Mouse (Mus musculus) G1E (cell line): ENCODE data around the gene Rel. TPM values are rescaled to one million over a fixed set of nuclear protein-coding genes. Genes with fewer than 3 reads are reported as not detected.

Experiments
- ATAC-seq: 2 replicates; pipeline ENCODE4 v1.8.0; 2016; ENCODE audit warnings: mild to moderate bottlenecking; ENCODE audit not compliant: insufficient number of reproducible peaks, poor library complexity, low FRiP score, severe bottlenecking; ENCODE audit errors: extremely low read depth
- DNase-seq: peaks from one replicate; pipeline ENCODE4 v3.0.0; 2012; ENCODE audit warnings: low spot score
- H3K27me3 ChIP-seq: 2 replicates; pipeline ENCODE4 v1.6.1; 2012; ENCODE audit warnings: mild to moderate bottlenecking, low read length, inconsistent platforms; ENCODE audit not compliant: insufficient read depth
- H3K36me3 ChIP-seq: replicated peaks from 2 replicates; pipeline ENCODE3; 2012; ENCODE audit warnings: mild to moderate bottlenecking, inconsistent platforms
- H3K4me1 ChIP-seq: 2 replicates; pipeline ENCODE4 v1.6.1; 2012; ENCODE audit warnings: low read depth, low read length, inconsistent platforms, mixed read lengths; ENCODE audit not compliant: insufficient read depth
- H3K4me3 ChIP-seq: 2 replicates; pipeline ENCODE4 v1.5.1; 2012; ENCODE audit warnings: low read depth, mild to moderate bottlenecking, inconsistent platforms, low read length, moderate library complexity, mixed read lengths
- H3K9me3 ChIP-seq: replicated peaks from 2 replicates; pipeline ENCODE4 v1.6.1; 2012; ENCODE audit warnings: inconsistent platforms
- CTCF ChIP-seq: IDR thresholded peaks from 2 replicates; pipeline ENCODE4 v1.5.1; 2012; ENCODE audit warnings: low read depth, low read length, inconsistent platforms, mixed read lengths
- GATA1 ChIP-seq: IDR thresholded peaks from 2 replicates; pipeline ENCODE4 v1.6.1; 2012; ENCODE audit warnings: borderline replicate concordance, low read length, inconsistent platforms, mixed read lengths
- GATA2 ChIP-seq: IDR thresholded peaks from 2 replicates; pipeline ENCODE4 v1.6.1; 2012; ENCODE audit warnings: low read depth, low read length, inconsistent platforms, borderline replicate concordance
- POLR2AphosphoS5 ChIP-seq: IDR thresholded peaks from 2 replicates; pipeline ENCODE4 v1.6.1; 2012; ENCODE audit warnings: low read depth, low read length, inconsistent platforms; ENCODE audit not compliant: insufficient replicate concordance
- TAL1 ChIP-seq: conservative IDR thresholded peaks from 2 replicates; pipeline ENCODE4 v1.6.1; 2012; ENCODE audit warnings: low read depth, low read length, inconsistent platforms, mixed read lengths
- polyA plus RNA-seq: library from polyadenylated mRNA; stranded (reverse); fragments of >175 nt; gene quantifications from 2 replicates; pipeline ENCODE4 v1.2.3, GENCODE M21; 2012
- total RNA-seq, 2 experiments: library from RNA; stranded (forward) in 1 of 2; stranded (reverse) in 1 of 2; fragments of 200-1000 nt in 1 of 2; fragments of >200 nt in 1 of 2; fragmentation: Nextera tagmentation in 1 of 2; gene quantifications; 2 replicates each; pipeline ENCODE4 v1.2.3; 2014 to 2017

Rel gene
- total and polyA plus RNA-seq, 3 experiments, result 0.60 to 18.0 (median 7.4) TPM

DNA sequence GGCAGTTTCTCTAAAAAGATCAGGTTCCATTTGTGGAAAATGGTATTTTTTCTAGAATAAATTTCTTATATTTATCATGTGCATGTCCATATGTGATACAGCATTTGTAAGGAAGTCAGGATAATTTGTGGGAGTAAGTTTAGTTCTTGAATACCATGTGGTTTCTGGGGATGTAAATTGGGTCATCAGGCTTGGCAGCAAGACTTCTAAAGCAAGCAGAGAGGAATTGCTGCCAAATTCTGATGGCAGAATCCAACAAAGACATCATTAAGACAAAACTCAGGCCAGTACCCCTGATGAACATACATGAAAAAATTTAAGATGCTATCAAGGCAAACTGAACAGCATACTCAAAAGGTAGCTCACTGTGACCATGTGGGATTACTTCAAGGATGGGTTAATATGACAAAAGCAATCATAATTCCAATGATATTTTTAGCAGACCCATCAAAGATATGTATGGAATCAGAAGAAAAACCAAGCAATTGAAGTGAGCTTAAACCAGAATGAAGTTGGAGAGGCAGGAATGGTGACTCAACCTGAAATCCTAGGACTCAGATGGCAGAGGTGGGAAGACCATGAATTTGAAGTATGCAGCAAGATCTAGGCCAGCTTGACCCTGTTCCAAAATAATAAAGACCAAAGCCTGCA is 34.8 kb downstream of the Rel start:
- Histone ChIP-seq H3K36me3 (peaks cover 38% of the 10 kb centered on the region), H3K4me3 (no peak overlapping the region), H3K4me1 (no peaks in the 10 kb centered on the region), H3K27me3 (no peaks in the 10 kb centered on the region; the same call in 1 of the 2 replicates), H3K9me3 (no peaks in the 10 kb centered on the region)
- DNase-seq (no peak), ATAC-seq (no peak)
- TF ChIP-seq GATA2, result no peak

DNA sequence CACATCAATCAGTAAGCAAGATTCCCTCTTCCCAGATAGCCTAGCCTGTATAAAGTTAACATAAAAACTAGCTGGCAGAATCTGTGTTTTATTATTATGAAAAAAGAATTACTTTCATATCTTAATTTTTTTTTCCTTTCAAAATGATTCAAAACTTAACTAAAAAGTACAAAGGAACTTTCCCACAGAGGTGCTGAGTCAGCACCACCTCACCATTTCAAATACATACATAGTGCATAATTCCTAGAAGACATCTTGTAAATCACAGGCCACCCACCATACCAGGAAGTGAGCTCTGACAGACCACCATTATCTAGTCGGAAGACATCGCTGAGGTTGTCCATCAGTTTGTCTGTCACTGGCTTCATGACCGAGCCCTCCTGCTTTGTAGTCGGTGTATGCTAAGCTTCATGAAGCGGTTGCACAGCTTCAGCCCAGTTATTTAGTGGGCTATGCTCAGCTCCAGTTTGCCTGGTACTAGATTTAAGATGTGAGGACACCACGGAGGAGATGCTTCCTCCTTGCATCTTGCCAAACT is 36.0 kb downstream of the Rel start:
- Histone ChIP-seq H3K36me3 (peaks cover 43% of the 10 kb centered on the region), H3K4me1 (no peaks in the 10 kb centered on the region), H3K9me3 (no peaks in the 10 kb centered on the region), H3K27me3 (no peaks in the 10 kb centered on the region), H3K4me3 (no peak overlapping the region)
- no peak for TF ChIP-seq GATA2
- TF ChIP-seq TAL1, result no peak
- no peak for TF ChIP-seq GATA1
- TF ChIP-seq CTCF, result no peak
- no peak for TF ChIP-seq POLR2AphosphoS5
- no peak for ATAC-seq
- no peak for DNase-seq

DNA sequence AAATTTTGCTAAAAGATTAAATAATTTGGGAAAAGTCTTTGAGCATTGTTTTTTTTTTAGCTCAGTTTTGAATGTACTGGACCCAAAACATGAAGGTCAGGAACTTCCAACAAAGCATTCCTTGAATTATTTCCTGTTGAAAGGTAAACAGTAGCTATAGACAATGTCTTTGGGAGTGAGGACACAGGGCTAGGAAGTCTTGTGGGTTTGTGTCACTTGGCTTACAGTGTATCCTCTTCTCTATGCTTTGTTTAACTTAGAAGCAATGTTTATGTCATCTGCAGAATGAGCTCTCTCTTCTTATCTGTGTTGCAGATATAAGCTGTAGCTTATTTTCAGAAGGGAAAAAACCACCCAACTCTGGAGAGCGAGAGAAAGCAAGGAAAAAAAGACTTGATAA is 37.9 kb downstream of the Rel start:
- DNase-seq, result no peak
- peaks cover 61% of the 10 kb centered on the region for H3K36me3 ChIP-seq
- H3K4me1 ChIP-seq, result no peaks in the 10 kb centered on the region
- no peak for ATAC-seq
- no peak for TF ChIP-seq POLR2AphosphoS5
- TF ChIP-seq TAL1, result no peak
- TF ChIP-seq CTCF, result no peak
- TF ChIP-seq GATA2, result no peak
- TF ChIP-seq GATA1, result no peak
- no peak overlapping the region for H3K4me3 ChIP-seq
- H3K27me3 ChIP-seq, result no peaks in the 10 kb centered on the region
- no peaks in the 10 kb centered on the region for H3K9me3 ChIP-seq

DNA sequence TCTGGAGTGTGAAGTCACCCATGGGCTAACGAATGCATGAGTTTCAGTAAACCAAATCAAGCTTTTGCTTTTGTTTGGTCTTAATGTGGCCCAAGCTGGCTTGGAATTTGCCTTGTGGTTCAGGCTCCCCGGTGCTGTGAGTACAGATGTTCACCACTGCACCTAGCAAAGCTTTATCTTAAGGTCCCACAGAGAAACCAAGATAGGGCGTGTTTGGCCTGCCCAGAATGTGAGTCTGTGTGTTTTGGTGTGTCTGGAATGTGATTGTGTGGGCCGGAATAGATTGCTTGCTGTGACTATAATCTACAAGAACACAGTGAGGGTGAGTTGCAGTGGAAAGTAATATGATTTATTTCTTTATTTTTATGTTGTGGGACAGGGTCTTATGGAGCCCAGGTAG is 40.6 kb downstream of the Rel start:
- ATAC-seq (no peak), DNase-seq (no peak)
- H3K9me3 ChIP-seq, result no peaks in the 10 kb centered on the region
- H3K27me3 ChIP-seq, result no peaks in the 10 kb centered on the region
- peaks cover 87% of the 10 kb centered on the region for H3K36me3 ChIP-seq
- TF ChIP-seq TAL1, result no peak
- TF ChIP-seq GATA1, result no peak
- TF ChIP-seq POLR2AphosphoS5, result no peak
- no peak for TF ChIP-seq GATA2
- TF ChIP-seq CTCF, result no peak
- no peak overlapping the region for H3K4me3 ChIP-seq
- H3K4me1 ChIP-seq, result no peaks in the 10 kb centered on the region

DNA sequence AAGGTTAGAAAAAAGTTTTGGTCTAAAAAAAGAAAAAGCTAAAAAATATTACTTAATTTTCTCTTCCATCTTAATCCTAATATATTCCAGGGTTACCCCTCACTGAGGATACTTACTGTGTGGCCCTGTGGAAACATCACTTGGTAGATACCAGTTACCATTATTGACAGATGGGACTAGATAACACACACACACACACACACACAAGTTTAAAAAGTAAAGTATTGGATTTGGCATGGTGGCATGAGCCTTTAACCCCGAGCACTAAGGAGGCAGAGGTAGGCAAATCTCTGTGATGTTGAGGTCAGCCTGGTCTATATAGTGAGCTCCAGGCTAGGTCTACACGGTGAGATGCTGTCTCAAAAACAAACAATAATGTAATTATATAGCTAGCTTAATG is 42.6 kb downstream of the Rel start:
- DNase-seq (no peak), ATAC-seq (no peak)
- Histone ChIP-seq H3K36me3 (peaks cover 87% of the 10 kb centered on the region), H3K4me1 (no peaks in the 10 kb centered on the region), H3K27me3 (no peaks in the 10 kb centered on the region), H3K9me3 (no peaks in the 10 kb centered on the region), H3K4me3 (no peak overlapping the region)
- TF ChIP-seq CTCF (no peak), GATA2 (no peak), GATA1 (no peak), POLR2AphosphoS5 (no peak), TAL1 (no peak)

DNA sequence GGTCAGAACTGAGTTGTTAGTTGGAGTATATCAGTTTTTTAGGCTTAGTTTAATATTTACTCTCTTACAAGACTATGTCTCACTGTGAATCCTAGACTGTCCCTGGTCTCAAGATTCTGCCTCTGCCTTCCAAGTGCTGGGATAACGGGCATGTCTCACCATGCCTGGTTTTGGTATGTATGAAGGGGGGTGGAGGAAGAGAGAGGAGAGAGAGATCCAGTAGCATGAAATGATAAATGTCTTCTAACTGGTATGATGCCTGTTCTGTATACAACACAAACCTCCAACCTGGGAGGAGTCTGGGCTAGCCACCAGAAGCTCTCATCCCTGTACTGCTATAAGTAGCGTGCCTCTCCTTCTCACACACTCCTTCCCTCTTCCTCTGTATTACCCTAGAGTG is 44.3 kb downstream of the Rel start:
- Histone ChIP-seq H3K9me3 (no peaks in the 10 kb centered on the region), H3K27me3 (no peaks in the 10 kb centered on the region), H3K36me3 (peaks cover 93% of the 10 kb centered on the region), H3K4me1 (peaks cover 5% of the 10 kb centered on the region; the same call in 1 of the 2 replicates), H3K4me3 (no peak overlapping the region)
- ATAC-seq (no peak), DNase-seq (no peak)
- no peak for TF ChIP-seq TAL1
- TF ChIP-seq POLR2AphosphoS5, result no peak
- TF ChIP-seq GATA2, result no peak
- TF ChIP-seq CTCF, result no peak
- no peak for TF ChIP-seq GATA1

DNA sequence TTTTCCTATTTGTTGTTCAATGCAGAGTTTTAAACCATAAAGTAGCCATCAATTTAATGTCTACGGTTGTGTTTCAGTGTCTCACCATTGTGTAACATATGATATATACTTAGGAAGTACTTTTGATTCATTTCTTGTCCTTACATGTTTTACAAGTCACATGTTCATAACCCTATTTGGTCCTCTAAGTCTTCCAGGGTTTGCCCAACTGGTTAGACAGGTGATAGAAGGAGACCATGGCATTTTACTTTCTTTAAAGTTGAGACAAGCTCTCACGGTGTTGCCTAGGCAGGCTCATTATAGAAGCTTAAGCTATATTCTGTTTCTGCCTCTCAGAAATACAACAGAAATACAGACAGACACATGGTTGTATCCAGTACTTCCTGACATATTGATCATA is 44.9 kb downstream of the Rel start:
- no peak for DNase-seq
- Histone ChIP-seq H3K9me3 (no peaks in the 10 kb centered on the region), H3K4me1 (peaks cover 5% of the 10 kb centered on the region; the same call in 1 of the 2 replicates), H3K36me3 (peaks cover 93% of the 10 kb centered on the region), H3K27me3 (no peaks in the 10 kb centered on the region), H3K4me3 (no peak overlapping the region)
- no peak for ATAC-seq
- TF ChIP-seq POLR2AphosphoS5, result no peak
